Mouse (Mus musculus) heart, adult 11 months (tissue): Measurements from ENCODE around the gene Lpar2.
A peak's percentile ranks its signal among the peaks of the same experiment; 100 is the strongest.

Experiments used
- DNase-seq: peaks from one replicate; pipeline ENCODE4 v3.0.0; 2022

Lpar2 gene

GRCm38 (mm10) chr8:69870907-69871306, 48.7 kb downstream of the Lpar2 start:
- DNase-seq = peak; percentile 77

- DNase-seq = no peak
Observed at GRCm38 (mm10) chr8:69874155-69874554, 51.9 kb downstream of the Lpar2 start.

- DNase-seq = no peak
Observed at GRCm38 (mm10) chr8:69874654-69875053, 52.4 kb downstream of the Lpar2 start.

- DNase-seq = no peak
Observed at GRCm38 (mm10) chr8:69876097-69876496, 53.9 kb downstream of the Lpar2 start.

GRCm38 (mm10) chr8:69876967-69877366, 54.7 kb downstream of the Lpar2 start:
- DNase-seq = no peak

GRCm38 (mm10) chr8:69877396-69877795, 55.2 kb downstream of the Lpar2 start:
- no peak for DNase-seq

GRCm38 (mm10) chr8:69877992-69878391, 55.8 kb downstream of the Lpar2 start:
- DNase-seq = no peak

GRCm38 (mm10) chr8:69879678-69880077, 57.4 kb downstream of the Lpar2 start:
- DNase-seq = no peak
